Mouse (Mus musculus) kidney, adult 8-10 months (tissue): ENCODE results near the gene Lrrc7.
"Not testable (repeated sequence)": the region's sequence is repeated elsewhere in the genome, so short reads cannot be mapped to it uniquely, and the experiment has no call there.

Experiments
- DNase-seq, 2 experiments: peaks; one replicate each; pipeline ENCODE4 v3.0.0; 2022

Lrrc7 gene

GRCm38 (mm10) chr3:158163127-158163526, 398.9 kb downstream of the Lrrc7 start:
- DNase-seq: no peak

GRCm38 (mm10) chr3:158161924-158162490, 400.0 kb downstream of the Lrrc7 start:
- DNase-seq: no peak

- DNase-seq: no peak
These were observed 406.3 kb downstream of the Lrrc7 start for GRCm38 (mm10) chr3:158155515-158156286.

GRCm38 (mm10) chr3:158154134-158154533, 407.9 kb downstream of the Lrrc7 start:
- DNase-seq: no peak

GRCm38 (mm10) chr3:158148998-158149397, 413.0 kb downstream of the Lrrc7 start:
- DNase-seq: no peak

GRCm38 (mm10) chr3:158140629-158141028, 421.4 kb downstream of the Lrrc7 start:
- peak in 1 of 2 experiments; percentile 4 for DNase-seq

GRCm38 (mm10) chr3:158137796-158138195, 424.2 kb downstream of the Lrrc7 start:
- no peak for DNase-seq

GRCm38 (mm10) chr3:158131672-158132071, 430.3 kb downstream of the Lrrc7 start:
- no peak for DNase-seq

GRCm38 (mm10) chr3:158131233-158131632, 430.8 kb downstream of the Lrrc7 start:
- DNase-seq: no peak

GRCm38 (mm10) chr3:158122899-158123298, 439.1 kb downstream of the Lrrc7 start:
- no peak for DNase-seq

- no peak for DNase-seq
These were observed 456.8 kb downstream of the Lrrc7 start for GRCm38 (mm10) chr3:158105260-158105659.

- DNase-seq: no peak
These were observed 458.6 kb downstream of the Lrrc7 start for GRCm38 (mm10) chr3:158103467-158103866.

- not testable (repeated sequence) for DNase-seq
These were observed 459.5 kb downstream of the Lrrc7 start for GRCm38 (mm10) chr3:158102530-158102929.

GRCm38 (mm10) chr3:158102043-158102442, 460.0 kb downstream of the Lrrc7 start:
- not testable (repeated sequence) for DNase-seq

GRCm38 (mm10) chr3:158093919-158094318, 468.1 kb downstream of the Lrrc7 start:
- DNase-seq: no peak

- no peak for DNase-seq
These were observed 470.4 kb downstream of the Lrrc7 start for GRCm38 (mm10) chr3:158091601-158092000.

GRCm38 (mm10) chr3:158077828-158078227, 484.2 kb downstream of the Lrrc7 start:
- DNase-seq: no peak

- no peak for DNase-seq
These were observed 484.6 kb downstream of the Lrrc7 start for GRCm38 (mm10) chr3:158077380-158077772.

GRCm38 (mm10) chr3:158076685-158077379, 485.2 kb downstream of the Lrrc7 start:
- DNase-seq: no peak

GRCm38 (mm10) chr3:158075004-158075403, 487.0 kb downstream of the Lrrc7 start:
- DNase-seq: no peak

- DNase-seq: no peak
These were observed 493.3 kb downstream of the Lrrc7 start for GRCm38 (mm10) chr3:158068613-158069263.

- DNase-seq: no peak
These were observed 494.1 kb downstream of the Lrrc7 start for GRCm38 (mm10) chr3:158067916-158068315.

- DNase-seq: no peak
These were observed 496.8 kb downstream of the Lrrc7 start for GRCm38 (mm10) chr3:158065256-158065655.
